Mouse (Mus musculus) hindbrain, postnatal 0 days (tissue): Measurements from ENCODE around the gene Prkrip1. TPM values are rescaled to one million over a fixed set of nuclear protein-coding genes. Genes with fewer than 3 reads are reported as not detected.

Source experiments
- ATAC-seq: fragments of 200-750 bp; cut with Nextera tagmentation; 2 replicates; pipeline ENCODE4 v1.8.0; 2017; ENCODE audit warnings: mild to moderate bottlenecking, moderate TSS enrichment, moderate library complexity
- DNase-seq: peaks from one replicate; pipeline ENCODE4 v3.0.0-alpha.2; 2015; ENCODE audit warnings: low spot score
- H3K27ac ChIP-seq: fragments of 300-500 bp; sonication (generic); 2 replicates; pipeline ENCODE4 v1.5.1; 2014; ENCODE audit warnings: mild to moderate bottlenecking
- H3K27me3 ChIP-seq: fragments of 300-500 bp; sonication (generic); 2 replicates; pipeline ENCODE4 v1.6.1; 2014; ENCODE audit warnings: low read length, mixed read lengths; ENCODE audit not compliant: insufficient read depth
- H3K36me3 ChIP-seq: fragments of 300-500 bp; sonication (generic); 2 replicates; pipeline ENCODE4 v1.6.1; 2014; ENCODE audit warnings: low read length, mixed read lengths; ENCODE audit not compliant: insufficient read depth
- H3K4me1 ChIP-seq: fragments of 300-500 bp; sonication (generic); 2 replicates; pipeline ENCODE4 v1.6.1; 2014; ENCODE audit warnings: antibody characterized with exemption, low read length, mixed read lengths; ENCODE audit not compliant: insufficient read depth
- H3K4me2 ChIP-seq: fragments of 300-500 bp; sonication (generic); 2 replicates; pipeline ENCODE4 v1.6.1; 2014; ENCODE audit warnings: low read depth, mild to moderate bottlenecking, low read length, moderate library complexity, mixed read lengths
- H3K4me3 ChIP-seq: fragments of 300-500 bp; sonication (generic); 2 replicates; pipeline ENCODE4 v1.5.1; 2014; ENCODE audit warnings: low read length
- H3K9ac ChIP-seq: fragments of 300-500 bp; sonication (generic); replicated peaks from 2 replicates; pipeline ENCODE4 v1.6.1; 2014; ENCODE audit warnings: mild to moderate bottlenecking, low read length, moderate library complexity, mixed read lengths
- H3K9me3 ChIP-seq: fragments of 300-500 bp; sonication (generic); 2 replicates; pipeline ENCODE4 v1.6.1; 2016; ENCODE audit warnings: low read length, mixed read lengths
- CTCF ChIP-seq: IDR thresholded peaks from 2 replicates; pipeline ENCODE4 v1.5.1; 2016; ENCODE audit warnings: antibody characterized with exemption, control low read depth, low read depth
- WGBS: fragments of 180-500 bp; shearing (Covaris S2); extraction: QIAGEN DNeasy Blood & Tissue Kit; methylation state at CpG from one replicate; pipeline ENCODE4 v1.1.7; 2014; 5-methylcytosine and 5-hydroxymethylcytosine counted together
- polyA plus RNA-seq: library from polyadenylated mRNA; unstranded; fragments of >200 nt; fragmentation: Nextera tagmentation; extraction: Ambion mirVana; gene quantifications from 2 replicates; pipeline ENCODE4 v1.2.1, GENCODE M21; 2015
- total RNA-seq: library from RNA; depleted of rRNA; stranded (reverse); fragments of >200 nt; gene quantifications from 2 replicates; pipeline ENCODE4 v1.2.3, GENCODE M21; 2014

The Prkrip1 gene
- total and polyA plus RNA-seq, 2 experiments from 2014 or later, result 11.2 to 59.0 TPM

- H3K4me1 ChIP-seq, result no peaks in the 10 kb centered on the region
- H3K4me3 ChIP-seq, result no peak overlapping the region
- no peak for ATAC-seq
- no peaks in the 10 kb centered on the region for H3K9me3 ChIP-seq
- 89% methylated on average over 7 of the region's 7 CpGs for WGBS
- TF ChIP-seq CTCF, result peak; percentile 47
- H3K4me2 ChIP-seq, result no peak overlapping the region
- no peak overlapping the region for H3K27ac ChIP-seq
- no peaks in the 10 kb centered on the region for H3K27me3 ChIP-seq
- DNase-seq, result no peak
- H3K9ac ChIP-seq, result no peak overlapping the region
- peaks cover 54% of the 10 kb centered on the region for H3K36me3 ChIP-seq
These were observed 15.0 kb downstream of the Prkrip1 start for GRCm38 (mm10) chr5:136183766-136184165.

GRCm38 (mm10) chr5:136182830-136183229 lies 15.9 kb downstream of the Prkrip1 start:
- Histone ChIP-seq H3K4me3 (no peak overlapping the region), H3K27ac (no peak overlapping the region), H3K36me3 (peaks cover 57% of the 10 kb centered on the region), H3K4me2 (no peak overlapping the region), H3K4me1 (no peaks in the 10 kb centered on the region), H3K9me3 (no peaks in the 10 kb centered on the region), H3K9ac (no peak overlapping the region), H3K27me3 (no peaks in the 10 kb centered on the region)
- no peak for DNase-seq
- WGBS, result 95% methylated on average over 4 of the region's 4 CpGs
- TF ChIP-seq CTCF, result no peak
- ATAC-seq, result no peak

DNA sequence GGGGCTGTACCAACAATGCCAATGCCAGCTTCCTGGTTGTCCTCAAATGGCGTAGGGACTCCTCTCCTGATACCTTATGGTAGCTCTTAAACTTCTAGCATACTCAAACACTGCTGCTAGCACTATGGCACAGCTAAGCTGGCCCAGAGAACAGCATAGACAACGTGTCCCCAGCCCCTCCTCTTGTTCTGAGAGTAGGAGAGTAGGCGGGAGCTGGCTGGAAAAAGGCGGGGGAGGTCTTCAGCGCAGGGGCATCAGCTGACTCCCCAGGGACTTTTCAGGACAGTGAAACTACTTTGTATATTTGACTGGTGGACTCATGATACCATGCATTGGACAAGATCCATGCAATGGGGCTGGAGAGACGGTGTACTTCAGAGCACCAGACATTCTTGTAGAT lies 16.7 kb downstream of the Prkrip1 start:
- H3K9ac ChIP-seq, result no peak overlapping the region
- DNase-seq (no peak), ATAC-seq (no peak)
- no peak overlapping the region for H3K27ac ChIP-seq
- no peaks in the 10 kb centered on the region for H3K4me1 ChIP-seq
- H3K4me2 ChIP-seq, result no peak overlapping the region
- H3K4me3 ChIP-seq, result no peak overlapping the region
- no peaks in the 10 kb centered on the region for H3K9me3 ChIP-seq
- 91% methylated on average over 6 of the region's 6 CpGs for WGBS
- no peak for TF ChIP-seq CTCF
- peaks cover 60% of the 10 kb centered on the region for H3K36me3 ChIP-seq
- no peaks in the 10 kb centered on the region for H3K27me3 ChIP-seq

DNA sequence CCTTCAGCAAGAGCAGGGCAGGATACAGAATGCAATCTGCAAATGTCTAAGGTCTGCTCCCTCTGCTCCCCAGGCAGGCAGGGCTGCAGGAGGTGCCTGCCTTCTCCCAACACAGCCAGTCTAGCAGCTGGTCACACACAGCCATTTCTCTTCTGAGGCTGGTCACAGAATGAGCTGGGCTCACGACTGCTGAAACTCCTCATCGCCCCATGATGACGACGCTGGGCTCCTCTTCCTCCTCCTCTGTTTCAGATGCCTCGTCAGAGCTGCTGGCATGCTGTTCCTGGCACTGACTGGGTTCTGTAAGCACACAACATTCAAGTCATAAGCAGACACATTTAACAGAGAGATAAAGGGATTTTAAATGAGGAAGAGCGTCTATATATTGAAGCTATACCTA lies 17.6 kb downstream of the Prkrip1 start:
- Histone ChIP-seq H3K9me3 (no peaks in the 10 kb centered on the region), H3K9ac (no peak overlapping the region), H3K4me2 (no peak overlapping the region), H3K27ac (no peak overlapping the region), H3K36me3 (peaks cover 59% of the 10 kb centered on the region), H3K4me3 (no peak overlapping the region), H3K4me1 (no peaks in the 10 kb centered on the region), H3K27me3 (no peaks in the 10 kb centered on the region)
- DNase-seq, result no peak
- ATAC-seq, result no peak
- WGBS, result 87% methylated on average over 6 of the region's 6 CpGs
- TF ChIP-seq CTCF, result no peak

DNA sequence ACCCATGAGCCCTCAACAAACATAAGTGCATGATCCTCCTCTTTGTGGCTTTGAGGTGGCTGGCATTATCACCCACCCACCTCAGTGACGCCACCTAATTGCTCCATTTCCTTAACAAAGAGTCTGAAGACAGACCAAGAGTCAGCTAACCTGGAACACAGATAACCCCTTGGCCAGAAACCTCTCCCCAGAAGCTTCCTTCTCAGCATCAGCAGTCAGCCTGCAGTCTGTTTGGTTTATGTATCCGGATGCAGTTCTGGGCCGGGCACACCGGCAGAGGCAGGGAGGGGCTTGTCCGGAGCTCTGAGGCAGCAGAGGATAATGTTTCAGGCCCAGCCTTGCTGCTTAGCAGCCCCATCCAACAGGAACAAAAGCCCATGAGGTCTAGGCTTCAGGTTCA lies 19.2 kb downstream of the Prkrip1 start:
- peaks cover 53% of the 10 kb centered on the region for H3K36me3 ChIP-seq
- TF ChIP-seq CTCF, result no peak
- 79% methylated on average over 5 of the region's 5 CpGs for WGBS

DNA sequence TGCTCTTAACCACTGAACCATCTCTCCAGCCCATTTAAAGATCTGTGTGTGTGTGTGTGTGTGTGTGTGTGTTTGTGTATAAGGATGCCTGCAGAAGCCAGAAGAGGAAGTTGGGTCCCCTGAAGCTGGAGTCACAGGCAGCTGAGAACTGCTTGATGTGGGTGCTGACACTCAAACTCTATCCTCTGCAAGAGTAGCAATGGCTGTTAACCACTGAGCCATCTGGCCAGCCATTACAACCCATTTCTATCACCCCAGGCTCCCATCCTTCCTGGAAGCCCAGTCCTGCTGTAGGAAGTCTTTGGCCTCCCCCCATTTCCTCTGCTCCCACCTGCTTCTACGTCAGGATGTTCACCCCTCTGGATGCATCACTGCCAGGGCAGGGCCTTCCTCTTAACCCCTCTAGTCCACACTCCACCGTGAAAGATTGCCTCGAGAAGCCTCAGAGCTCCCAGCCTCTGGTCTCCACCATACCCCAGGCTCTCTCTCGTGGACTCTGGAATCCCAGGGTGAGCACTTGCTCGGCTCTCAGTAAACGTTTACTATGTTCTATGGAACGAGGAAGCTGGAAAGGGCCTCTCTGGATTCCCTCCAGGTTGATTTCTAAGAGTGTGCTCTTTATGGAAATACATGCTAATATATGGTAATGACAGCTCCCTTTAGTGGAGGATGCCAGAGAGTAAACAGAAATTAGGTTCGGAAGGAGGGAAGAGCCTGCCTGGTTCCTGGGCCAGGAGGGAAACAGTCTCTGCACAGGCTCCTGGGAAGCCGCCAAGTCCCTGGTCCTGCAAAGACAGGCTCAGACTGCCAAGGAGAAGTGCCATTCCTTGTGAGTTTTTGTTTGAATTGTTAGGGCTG lies 24.9 kb downstream of the Prkrip1 start:
- H3K4me3 ChIP-seq, result no peak overlapping the region
- DNase-seq (peak; percentile 79), ATAC-seq (no peak)
- WGBS, result 23% methylated on average over 9 of the region's 9 CpGs
- no peak overlapping the region for H3K4me2 ChIP-seq
- H3K9ac ChIP-seq, result no peak overlapping the region
- peak overlapping the region; percentile 26; the same call in 1 of the 2 replicates for H3K27ac ChIP-seq
- H3K9me3 ChIP-seq, result no peaks in the 10 kb centered on the region
- no peaks in the 10 kb centered on the region for H3K27me3 ChIP-seq
- no peak for TF ChIP-seq CTCF
- peaks cover 12% of the 10 kb centered on the region for H3K36me3 ChIP-seq
- peaks cover 4% of the 10 kb centered on the region; the same call in 1 of the 2 replicates for H3K4me1 ChIP-seq

More for the DNA sequence above, 19.2 kb downstream of the Prkrip1 start:
- Histone ChIP-seq H3K27ac (no peak overlapping the region), H3K9ac (no peak overlapping the region), H3K4me2 (no peak overlapping the region), H3K4me1 (no peaks in the 10 kb centered on the region), H3K9me3 (no peaks in the 10 kb centered on the region), H3K4me3 (no peak overlapping the region), H3K27me3 (no peaks in the 10 kb centered on the region)
- no peak for DNase-seq
- no peak for ATAC-seq

DNA sequence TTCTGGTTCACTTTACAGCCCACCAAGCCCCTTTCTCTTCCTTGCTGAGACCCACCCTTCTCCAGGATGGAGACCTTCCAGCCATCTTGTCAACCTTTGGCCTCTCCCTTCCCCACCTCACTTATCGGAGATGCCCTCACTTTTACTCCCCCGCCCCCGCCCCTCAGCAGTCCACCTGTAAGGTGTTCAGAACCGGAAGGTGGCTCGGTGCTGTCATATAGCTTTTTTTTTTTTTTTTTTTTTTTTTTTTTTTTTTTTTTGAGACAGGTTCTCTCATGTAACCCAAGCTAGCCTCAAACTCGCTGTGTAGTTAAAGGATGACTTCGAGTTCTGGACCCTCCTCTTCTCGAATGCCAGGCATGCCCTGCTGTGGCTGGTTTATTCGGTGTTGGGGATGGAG lies 25.8 kb downstream of the Prkrip1 start:
- 82% methylated on average over 9 of the region's 9 CpGs for WGBS
- DNase-seq (no peak), ATAC-seq (no peak)
- Histone ChIP-seq H3K4me2 (no peak overlapping the region), H3K9ac (no peak overlapping the region), H3K27me3 (no peaks in the 10 kb centered on the region), H3K4me3 (no peak overlapping the region), H3K4me1 (peaks cover 4% of the 10 kb centered on the region; the same call in 1 of the 2 replicates), H3K9me3 (no peaks in the 10 kb centered on the region), H3K36me3 (0 out of 2 replicates have a peak, but pooled peaks cover 4% of the 10 kb centered on the region), H3K27ac (no peak overlapping the region)
- TF ChIP-seq CTCF, result no peak
